Mouse (Mus musculus): ENCODE data around the gene Nup43. TPM values are rescaled to one million over a fixed set of nuclear protein-coding genes. Genes with fewer than 3 reads are reported as not detected.

Gene Nup43
- polyA plus RNA-seq, 1 experiment from 2014 or later = 54.0 TPM

GRCm38 (mm10) chr10:7651057-7651456 lies 16.2 kb upstream of the Nup43 start:
- Histone ChIP-seq H3K36me3 (ENCODE audit: poor library complexity, severe bottlenecking) (peaks cover 25% of the 10 kb centered on the region), H3K4me2 (no peak overlapping the region), H3K4me1 (no peaks in the 10 kb centered on the region), H3K4me3 (no peak overlapping the region), H3K27me3 (no peaks in the 10 kb centered on the region), H3K27ac (no peak overlapping the region), H3K9ac (no peak overlapping the region), H3K9me3 (replicated peaks) (no peaks in the 10 kb centered on the region; the same call in 1 of the 2 replicates)
- WGBS = 95% methylated on average over 2 of the region's 2 CpGs
- no peak for ATAC-seq

GRCm38 (mm10) chr10:7662471-7663141 lies 4.7 kb upstream of the Nup43 start:
- Histone ChIP-seq H3K9ac (peak overlapping the region; percentile 93), H3K4me1 (peaks cover 11% of the 10 kb centered on the region), H3K27me3 (no peaks in the 10 kb centered on the region), H3K4me2 (peak overlapping the region; percentile 88), H3K36me3 (ENCODE audit: poor library complexity, severe bottlenecking) (no peaks in the 10 kb centered on the region), H3K27ac (peak overlapping the region; percentile 93), H3K4me3 (peak overlapping the region; percentile 93), H3K9me3 (replicated peaks) (no peaks in the 10 kb centered on the region)
- under 1% methylated on average over 44 of the region's 44 CpGs for WGBS
- ATAC-seq = peak; percentile 83

GRCm38 (mm10) chr10:7663159-7664026 lies 3.9 kb upstream of the Nup43 start:
- Histone ChIP-seq H3K36me3 (ENCODE audit: poor library complexity, severe bottlenecking) (no peaks in the 10 kb centered on the region), H3K9ac (peak overlapping the region; percentile 93), H3K27me3 (no peaks in the 10 kb centered on the region), H3K4me3 (peak overlapping the region; percentile 93), H3K4me2 (peak overlapping the region; percentile 88), H3K27ac (peak overlapping the region; percentile 93), H3K4me1 (peaks cover 17% of the 10 kb centered on the region), H3K9me3 (replicated peaks) (no peaks in the 10 kb centered on the region)
- peak; percentile 93 for ATAC-seq
- 1% methylated on average over 54 of the region's 64 CpGs for WGBS

- WGBS = 71% methylated on average over 6 of the region's 6 CpGs
- Histone ChIP-seq H3K9ac (peak overlapping the region; percentile 93), H3K36me3 (ENCODE audit: poor library complexity, severe bottlenecking) (no peaks in the 10 kb centered on the region), H3K9me3 (replicated peaks) (no peaks in the 10 kb centered on the region), H3K27ac (no peak overlapping the region), H3K4me1 (peaks cover 20% of the 10 kb centered on the region), H3K27me3 (no peaks in the 10 kb centered on the region), H3K4me3 (peak overlapping the region; percentile 93), H3K4me2 (peak overlapping the region; percentile 88)
- no peak for ATAC-seq
Observed at GRCm38 (mm10) chr10:7664027-7664526, 3.2 kb upstream of the Nup43 start.

- H3K9me3 ChIP-seq (replicated peaks) = no peaks in the 10 kb centered on the region
- no peak for ATAC-seq
- no peak overlapping the region for H3K27ac ChIP-seq
- WGBS = 82% methylated on average over 1 of the region's 1 CpGs
- H3K36me3 ChIP-seq (ENCODE audit: poor library complexity, severe bottlenecking) = peaks cover 5% of the 10 kb centered on the region; the same call in 1 of the 2 replicates
- H3K27me3 ChIP-seq = no peaks in the 10 kb centered on the region
- no peak overlapping the region for H3K4me3 ChIP-seq
- H3K9ac ChIP-seq = no peak overlapping the region
- peaks cover 20% of the 10 kb centered on the region for H3K4me1 ChIP-seq
- H3K4me2 ChIP-seq = no peak overlapping the region
Observed at GRCm38 (mm10) chr10:7664889-7665288, 2.4 kb upstream of the Nup43 start.

- 60% methylated on average over 1 of the region's 1 CpGs for WGBS
- Histone ChIP-seq H3K9ac (no peak overlapping the region), H3K9me3 (replicated peaks) (no peaks in the 10 kb centered on the region), H3K4me2 (no peak overlapping the region), H3K4me1 (peaks cover 3% of the 10 kb centered on the region; the same call in 1 of the 2 replicates), H3K27me3 (no peaks in the 10 kb centered on the region), H3K4me3 (no peak overlapping the region), H3K36me3 (ENCODE audit: poor library complexity, severe bottlenecking) (peaks cover 67% of the 10 kb centered on the region), H3K27ac (no peak overlapping the region)
- peak; percentile 55; the same call in 1 of the 2 replicates for ATAC-seq
Observed at GRCm38 (mm10) chr10:7673673-7674072, 6.4 kb downstream of the Nup43 start.

- under 1% methylated on average over 45 of the region's 65 CpGs for WGBS
- peak; percentile 92 for ATAC-seq
Observed at GRCm38 (mm10) chr10:7680731-7681301, 13.5 kb downstream of the Nup43 start, which contains the start of the genes Pcmt1 and Lats1. Gene Pcmt1 (minus strand): TSS chr10:7681136. Gene Lats1 (plus strand): TSS chr10:7681214.

GRCm38 (mm10) chr10:7681343-7682025 lies 14.2 kb downstream of the Nup43 start:
- Histone ChIP-seq H3K27ac (peak overlapping the region; percentile 95), H3K9me3 (replicated peaks) (no peaks in the 10 kb centered on the region), H3K27me3 (no peaks in the 10 kb centered on the region), H3K4me1 (peaks cover 38% of the 10 kb centered on the region), H3K36me3 (ENCODE audit: poor library complexity, severe bottlenecking) (peaks cover 28% of the 10 kb centered on the region), H3K4me2 (peak overlapping the region; percentile 85), H3K9ac (peak overlapping the region; percentile 100), H3K4me3 (peak overlapping the region; percentile 99)
- under 1% methylated on average over 37 of the region's 64 CpGs for WGBS
- peak; percentile 86 for ATAC-seq

More at GRCm38 (mm10) chr10:7680731-7681301, 13.5 kb downstream of the Nup43 start, which contains the start of the genes Pcmt1 and Lats1:
- H3K36me3 ChIP-seq (ENCODE audit: poor library complexity, severe bottlenecking) = peaks cover 35% of the 10 kb centered on the region
- H3K4me1 ChIP-seq = peaks cover 38% of the 10 kb centered on the region
- peak within 1 kb of the TSS; percentile 99 for H3K4me3 ChIP-seq
- H3K9ac ChIP-seq = peak within 1 kb of the TSS; percentile 100
- H3K27ac ChIP-seq = peak within 1 kb of the TSS; percentile 95
- no peaks in the 10 kb centered on the region for H3K27me3 ChIP-seq
- H3K9me3 ChIP-seq (replicated peaks) = no peaks in the 10 kb centered on the region
- H3K4me2 ChIP-seq = peak within 1 kb of the TSS; percentile 85

- no peak for ATAC-seq
- Histone ChIP-seq H3K27ac (no peak overlapping the region), H3K9me3 (replicated peaks) (no peaks in the 10 kb centered on the region), H3K27me3 (no peaks in the 10 kb centered on the region), H3K4me1 (peaks cover 38% of the 10 kb centered on the region), H3K4me3 (peak overlapping the region; percentile 99), H3K36me3 (ENCODE audit: poor library complexity, severe bottlenecking) (peaks cover 24% of the 10 kb centered on the region), H3K9ac (peak overlapping the region; percentile 100), H3K4me2 (peak overlapping the region; percentile 85)
- 62% methylated on average over 3 of the region's 3 CpGs for WGBS
Observed at GRCm38 (mm10) chr10:7682249-7682648, 14.9 kb downstream of the Nup43 start.

- Histone ChIP-seq H3K4me3 (no peak overlapping the region), H3K4me1 (peaks cover 16% of the 10 kb centered on the region), H3K27me3 (no peaks in the 10 kb centered on the region), H3K27ac (no peak overlapping the region), H3K4me2 (no peak overlapping the region), H3K36me3 (ENCODE audit: poor library complexity, severe bottlenecking) (peaks cover 13% of the 10 kb centered on the region), H3K9me3 (replicated peaks) (no peaks in the 10 kb centered on the region), H3K9ac (no peak overlapping the region)
- no peak for ATAC-seq
- 97% methylated on average over 6 of the region's 6 CpGs for WGBS
Observed at GRCm38 (mm10) chr10:7686902-7687301, 19.6 kb downstream of the Nup43 start.

GRCm38 (mm10) chr10:7695286-7695685 lies 28.0 kb downstream of the Nup43 start:
- no peak overlapping the region for H3K4me3 ChIP-seq
- H3K4me2 ChIP-seq = no peak overlapping the region
- no peak for ATAC-seq
- no peaks in the 10 kb centered on the region for H3K4me1 ChIP-seq
- H3K27ac ChIP-seq = no peak overlapping the region
- H3K9me3 ChIP-seq (replicated peaks) = no peaks in the 10 kb centered on the region
- H3K36me3 ChIP-seq (ENCODE audit: poor library complexity, severe bottlenecking) = peaks cover 72% of the 10 kb centered on the region
- no peaks in the 10 kb centered on the region for H3K27me3 ChIP-seq
- H3K9ac ChIP-seq = no peak overlapping the region
